Mouse (Mus musculus): Measurements from ENCODE around the gene Vmn1r171. TPM values are rescaled to one million over a fixed set of nuclear protein-coding genes. Genes with fewer than 3 reads are reported as not detected.
"Not testable (repeated sequence)": the region's sequence is repeated elsewhere in the genome, so short reads cannot be mapped to it uniquely, and the experiment has no call there.

Gene Vmn1r171
- polyA plus RNA-seq (2016; fragmentation: Nextera tagmentation; extraction: Ambion mirVana) = not detected in 2 replicates

GRCm38 (mm10) chr7:23630422-23630821 lies at the start of gene Vmn1r171:
Gene Vmn1r171 (plus strand): TSS chr7:23630722.
- no peaks in the 10 kb centered on the region for H3K27me3 ChIP-seq
- H3K36me3 ChIP-seq = no peaks in the 10 kb centered on the region
- no peak within 1 kb of the TSS for H3K4me3 ChIP-seq
- no peak within 1 kb of the TSS for H3K4me2 ChIP-seq (replicated peaks)
- ATAC-seq (ENCODE audit: low FRiP score) = no peak
- H3K4me1 ChIP-seq = no peaks in the 10 kb centered on the region
- H3K9ac ChIP-seq = no peak within 1 kb of the TSS
- no peak within 1 kb of the TSS for H3K27ac ChIP-seq
- peaks cover 20% of the 10 kb centered on the region for H3K9me3 ChIP-seq (replicated peaks)

- H3K4me1 ChIP-seq; H3K27ac ChIP-seq; H3K9ac ChIP-seq; H3K4me2 ChIP-seq (replicated peaks); ATAC-seq (ENCODE audit: low FRiP score); H3K27me3 ChIP-seq; H3K36me3 ChIP-seq; H3K9me3 ChIP-seq (replicated peaks); H3K4me3 ChIP-seq: not testable (repeated sequence)
- WGBS = 30% methylated on average over 1 of the region's 1 CpGs
These were observed 24.6 kb upstream of the Vmn1r171 start, which contains the start of gene Vmn1r170 for GRCm38 (mm10) chr7:23605875-23606274. Gene Vmn1r170 (plus strand): TSS chr7:23606175.

GRCm38 (mm10) chr7:23658016-23658415 lies 27.5 kb downstream of the Vmn1r171 start, which contains the start of gene Vmn1r172:
Gene Vmn1r172 (plus strand): TSS chr7:23658316.
- ATAC-seq (ENCODE audit: low FRiP score) = no peak
- H3K36me3 ChIP-seq = no peaks in the 10 kb centered on the region
- 66% methylated on average over 2 of the region's 2 CpGs for WGBS
- peaks cover 9% of the 10 kb centered on the region; the same call in 1 of the 2 replicates for H3K9me3 ChIP-seq (replicated peaks)
- no peak within 1 kb of the TSS for H3K27ac ChIP-seq
- H3K4me3 ChIP-seq = no peak within 1 kb of the TSS
- H3K4me2 ChIP-seq (replicated peaks) = no peak within 1 kb of the TSS
- H3K9ac ChIP-seq = no peak within 1 kb of the TSS
- no peaks in the 10 kb centered on the region for H3K27me3 ChIP-seq
- no peaks in the 10 kb centered on the region for H3K4me1 ChIP-seq

Other genes starting within 250 kb of the Vmn1r171 start
- 0.07 TPM in 1 of 2 replicates, not detected in the other for gene Nlrp5, start 244.8 kb upstream of the Vmn1r171 start, polyA plus RNA-seq (2016; fragmentation: Nextera tagmentation; extraction: Ambion mirVana)
- not detected in 2 replicates for gene Vmn1r167, start 123.5 kb upstream of the Vmn1r171 start, polyA plus RNA-seq (2016; fragmentation: Nextera tagmentation; extraction: Ambion mirVana)
- gene Vmn1r168, start 91.0 kb upstream of the Vmn1r171 start, polyA plus RNA-seq (2016; fragmentation: Nextera tagmentation; extraction: Ambion mirVana) = not detected in 2 replicates
- gene Vmn1r169, start 55.2 kb upstream of the Vmn1r171 start, polyA plus RNA-seq (2016; fragmentation: Nextera tagmentation; extraction: Ambion mirVana) = not detected in 2 replicates
- not detected in 2 replicates for gene Vmn1r170, start 24.5 kb upstream of the Vmn1r171 start, polyA plus RNA-seq (2016; fragmentation: Nextera tagmentation; extraction: Ambion mirVana)
- gene Vmn1r172, start 27.6 kb downstream of the Vmn1r171 start, polyA plus RNA-seq (2016; fragmentation: Nextera tagmentation; extraction: Ambion mirVana) = not detected in 2 replicates
- gene Vmn1r173, start 70.0 kb downstream of the Vmn1r171 start, polyA plus RNA-seq (2016; fragmentation: Nextera tagmentation; extraction: Ambion mirVana) = not detected in 2 replicates
- gene Vmn1r174, start 121.5 kb downstream of the Vmn1r171 start, polyA plus RNA-seq (2016; fragmentation: Nextera tagmentation; extraction: Ambion mirVana) = not detected in 2 replicates
- gene Vmn1r175, start 179.9 kb downstream of the Vmn1r171 start, polyA plus RNA-seq (2016; fragmentation: Nextera tagmentation; extraction: Ambion mirVana) = not detected in 2 replicates
- gene Vmn1r176, start 206.7 kb downstream of the Vmn1r171 start, polyA plus RNA-seq (2016; fragmentation: Nextera tagmentation; extraction: Ambion mirVana) = not detected in 2 replicates
- not detected in 2 replicates for gene Vmn1r177, start 235.7 kb downstream of the Vmn1r171 start, polyA plus RNA-seq (2016; fragmentation: Nextera tagmentation; extraction: Ambion mirVana)